Mouse (Mus musculus): ENCODE data around the gene Amy2a2. TPM values are rescaled to one million over a fixed set of nuclear protein-coding genes. Genes with fewer than 3 reads are reported as not detected.
"Not testable (repeated sequence)": the region's sequence is repeated elsewhere in the genome, so short reads cannot be mapped to it uniquely, and the experiment has no call there.

The Amy2a2 gene
- total RNA-seq (2014; rRNA removed) (0.08 TPM in 1 of 2 replicates, not detected in the other), polyA plus RNA-seq (2015; fragmentation: Nextera tagmentation; extraction: Ambion mirVana) (not detected in 2 replicates)

DNA sequence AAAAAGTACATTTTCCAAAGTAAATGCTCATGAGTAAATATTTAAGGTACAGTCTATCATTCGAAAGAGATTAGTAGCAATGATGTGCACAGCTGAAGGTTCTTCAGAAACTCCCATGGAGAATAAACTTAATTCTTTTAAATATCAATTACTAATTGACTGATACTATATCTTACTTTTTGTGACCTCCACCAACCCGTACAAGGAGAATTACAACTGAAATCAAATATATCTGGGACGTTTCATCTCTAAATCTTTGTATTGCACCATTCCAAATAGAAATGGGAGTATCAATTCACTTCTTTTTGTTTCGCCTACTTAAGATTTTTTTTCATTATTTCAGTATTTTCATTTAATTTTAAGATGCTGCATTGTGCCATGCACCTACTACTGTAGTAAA is at the start of gene Amy2a2:
TSS of gene Amy2a2 (minus strand) at position 101 of the 400 bp plus-strand sequence.
- no CpG with 5 or more reads among the region's 4 CpGs for WGBS
- H3K4me3 ChIP-seq (ENCODE audit: low read depth, low read length): not testable (repeated sequence)

GRCm38 (mm10) chr3:113345484-113345883 is 11.0 kb downstream of the Amy2a2 start:
- H3K27me3 ChIP-seq (ENCODE audit: insufficient read depth, low read length); H3K4me2 ChIP-seq (ENCODE audit: low read depth); H3K9me3 ChIP-seq (ENCODE audit: low read length); H3K4me1 ChIP-seq (ENCODE audit: insufficient read depth); DNase-seq; H3K9ac ChIP-seq; H3K36me3 ChIP-seq (ENCODE audit: insufficient read depth); H3K27ac ChIP-seq (ENCODE audit: low read depth, low read length); H3K4me3 ChIP-seq (ENCODE audit: low read depth, low read length); ATAC-seq: not testable (repeated sequence)

More for the DNA sequence above, at the start of gene Amy2a2:
- H3K9ac ChIP-seq; H3K27me3 ChIP-seq (ENCODE audit: insufficient read depth, low read length); H3K27ac ChIP-seq (ENCODE audit: low read depth, low read length); DNase-seq; H3K4me1 ChIP-seq (ENCODE audit: insufficient read depth); H3K36me3 ChIP-seq (ENCODE audit: insufficient read depth); ATAC-seq; H3K4me2 ChIP-seq (ENCODE audit: low read depth); H3K9me3 ChIP-seq (ENCODE audit: low read length): not testable (repeated sequence)

DNA sequence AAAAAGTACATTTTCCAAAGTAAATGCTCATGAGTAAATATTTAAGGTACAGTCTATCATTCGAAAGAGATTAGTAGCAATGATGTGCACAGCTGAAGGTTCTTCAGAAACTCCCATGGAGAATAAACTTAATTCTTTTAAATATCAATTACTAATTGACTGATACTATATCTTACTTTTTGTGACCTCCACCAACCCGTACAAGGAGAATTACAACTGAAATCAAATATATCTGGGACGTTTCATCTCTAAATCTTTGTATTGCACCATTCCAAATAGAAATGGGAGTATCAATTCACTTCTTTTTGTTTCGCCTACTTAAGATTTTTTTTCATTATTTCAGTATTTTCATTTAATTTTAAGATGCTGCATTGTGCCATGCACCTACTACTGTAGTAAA is 32.5 kb downstream of the Amy2a2 start, which contains the start of gene Amy2a3:
TSS of gene Amy2a3 (minus strand) at position 101 of the 400 bp plus-strand sequence.
- not testable (repeated sequence) for ATAC-seq; H3K9me3 ChIP-seq (ENCODE audit: low read length); H3K4me3 ChIP-seq (ENCODE audit: low read depth, low read length); H3K4me2 ChIP-seq (ENCODE audit: low read depth); H3K27me3 ChIP-seq (ENCODE audit: insufficient read depth, low read length); DNase-seq; H3K36me3 ChIP-seq (ENCODE audit: insufficient read depth); H3K9ac ChIP-seq; H3K27ac ChIP-seq (ENCODE audit: low read depth, low read length); H3K4me1 ChIP-seq (ENCODE audit: insufficient read depth)
- WGBS: no CpG with 5 or more reads among the region's 4 CpGs

DNA sequence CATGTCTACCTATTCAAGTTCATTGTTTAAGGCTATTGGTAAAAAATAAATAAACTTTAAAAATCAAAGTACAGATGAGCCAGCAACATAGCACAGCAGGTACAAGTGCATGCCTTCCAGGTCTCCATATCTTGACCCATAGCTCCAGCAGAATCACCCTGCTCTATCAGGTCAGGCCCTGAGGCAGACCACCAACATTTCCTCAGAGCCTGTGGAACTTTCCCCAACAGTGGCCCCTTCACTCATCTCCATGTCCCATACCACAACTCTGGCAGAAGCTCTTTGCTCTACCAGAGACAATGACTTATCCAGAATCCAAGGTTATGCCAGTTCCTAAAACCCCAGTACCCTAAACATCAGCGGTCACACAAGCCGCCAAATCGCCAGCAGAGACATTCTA is 43.5 kb downstream of the Amy2a2 start:
- H3K27me3 ChIP-seq (ENCODE audit: insufficient read depth, low read length); H3K4me3 ChIP-seq (ENCODE audit: low read depth, low read length); H3K9me3 ChIP-seq (ENCODE audit: low read length); H3K4me1 ChIP-seq (ENCODE audit: insufficient read depth); H3K4me2 ChIP-seq (ENCODE audit: low read depth); DNase-seq; ATAC-seq; H3K36me3 ChIP-seq (ENCODE audit: insufficient read depth); H3K9ac ChIP-seq; H3K27ac ChIP-seq (ENCODE audit: low read depth, low read length): not testable (repeated sequence)
- no CpG with 5 or more reads among the region's 3 CpGs for WGBS

Other genes with a start within 250 kb of the Amy2a2 start
- not detected in 2 replicates for gene Amy2a5, start 97.8 kb downstream of the Amy2a2 start, total RNA-seq (2014; rRNA removed)
- not detected in 2 replicates for gene Amy2a5, start 97.8 kb downstream of the Amy2a2 start, polyA plus RNA-seq (2015; fragmentation: Nextera tagmentation; extraction: Ambion mirVana)
- gene Amy2a4, start 65.2 kb downstream of the Amy2a2 start, total RNA-seq (2014; rRNA removed): 0.08 TPM in 1 of 2 replicates, not detected in the other
- not detected in 2 replicates for gene Amy2a4, start 65.2 kb downstream of the Amy2a2 start, polyA plus RNA-seq (2015; fragmentation: Nextera tagmentation; extraction: Ambion mirVana)
- gene Amy2a3, start 32.6 kb downstream of the Amy2a2 start, total RNA-seq (2014; rRNA removed): 0.08 TPM in 1 of 2 replicates, not detected in the other
- not detected in 2 replicates for gene Amy2a3, start 32.6 kb downstream of the Amy2a2 start, polyA plus RNA-seq (2015; fragmentation: Nextera tagmentation; extraction: Ambion mirVana)
- not detected in 2 replicates for gene Amy2a1, start 175.8 kb upstream of the Amy2a2 start, total RNA-seq (2014; rRNA removed)
- gene Amy2a1, start 175.8 kb upstream of the Amy2a2 start, polyA plus RNA-seq (2015; fragmentation: Nextera tagmentation; extraction: Ambion mirVana): not detected in 2 replicates

Data from forebrain, postnatal 0 days (tissue).